Mouse (Mus musculus) liver, adult (tissue): Measurements from ENCODE around the gene Ncoa1.

Source experiments
- GATA4 ChIP-seq: IDR thresholded peaks from 2 replicates; pipeline ENCODE4 v1.6.1; 2014; ENCODE audit warnings: mild to moderate bottlenecking, low read length; ENCODE audit not compliant: insufficient replicate concordance

Gene Ncoa1

GRCm38 (mm10) chr12:4476832-4477671 lies at the start of gene Ncoa1:
Gene Ncoa1 (minus strand): TSS chr12:4477182.
- no peak for TF ChIP-seq GATA4

- no peak for TF ChIP-seq GATA4
These were observed 47.6 kb upstream of the Ncoa1 start for GRCm38 (mm10) chr12:4524546-4524945.

- TF ChIP-seq GATA4: no peak
These were observed 46.8 kb upstream of the Ncoa1 start for GRCm38 (mm10) chr12:4523688-4524298.

- TF ChIP-seq GATA4: no peak
These were observed 46.2 kb upstream of the Ncoa1 start for GRCm38 (mm10) chr12:4523208-4523607.

GRCm38 (mm10) chr12:4518957-4519356 lies 42.0 kb upstream of the Ncoa1 start:
- TF ChIP-seq GATA4: no peak

- TF ChIP-seq GATA4: no peak
These were observed 32.6 kb upstream of the Ncoa1 start for GRCm38 (mm10) chr12:4509591-4510061.

- no peak for TF ChIP-seq GATA4
These were observed 31.2 kb upstream of the Ncoa1 start for GRCm38 (mm10) chr12:4508182-4508581.

GRCm38 (mm10) chr12:4507461-4507860 lies 30.5 kb upstream of the Ncoa1 start:
- TF ChIP-seq GATA4: no peak

GRCm38 (mm10) chr12:4506810-4507430 lies 29.9 kb upstream of the Ncoa1 start:
- no peak for TF ChIP-seq GATA4

GRCm38 (mm10) chr12:4505298-4505697 lies 28.3 kb upstream of the Ncoa1 start:
- TF ChIP-seq GATA4: no peak

- no peak for TF ChIP-seq GATA4
These were observed 26.8 kb upstream of the Ncoa1 start for GRCm38 (mm10) chr12:4503673-4504326.

- no peak for TF ChIP-seq GATA4
These were observed 24.9 kb upstream of the Ncoa1 start for GRCm38 (mm10) chr12:4501916-4502315.

- TF ChIP-seq GATA4: no peak
These were observed 23.5 kb upstream of the Ncoa1 start for GRCm38 (mm10) chr12:4500516-4500915.

- no peak for TF ChIP-seq GATA4
These were observed 22.7 kb upstream of the Ncoa1 start for GRCm38 (mm10) chr12:4499651-4500175.

GRCm38 (mm10) chr12:4488411-4488810 lies 11.4 kb upstream of the Ncoa1 start:
- no peak for TF ChIP-seq GATA4
